Mouse (Mus musculus): ENCODE results near the gene Slc25a34. TPM values are rescaled to one million over a fixed set of nuclear protein-coding genes. Genes with fewer than 3 reads are reported as not detected.

The Slc25a34 gene
- polyA plus RNA-seq, 1 experiment from 2014 or later = 0.10 TPM

DNA sequence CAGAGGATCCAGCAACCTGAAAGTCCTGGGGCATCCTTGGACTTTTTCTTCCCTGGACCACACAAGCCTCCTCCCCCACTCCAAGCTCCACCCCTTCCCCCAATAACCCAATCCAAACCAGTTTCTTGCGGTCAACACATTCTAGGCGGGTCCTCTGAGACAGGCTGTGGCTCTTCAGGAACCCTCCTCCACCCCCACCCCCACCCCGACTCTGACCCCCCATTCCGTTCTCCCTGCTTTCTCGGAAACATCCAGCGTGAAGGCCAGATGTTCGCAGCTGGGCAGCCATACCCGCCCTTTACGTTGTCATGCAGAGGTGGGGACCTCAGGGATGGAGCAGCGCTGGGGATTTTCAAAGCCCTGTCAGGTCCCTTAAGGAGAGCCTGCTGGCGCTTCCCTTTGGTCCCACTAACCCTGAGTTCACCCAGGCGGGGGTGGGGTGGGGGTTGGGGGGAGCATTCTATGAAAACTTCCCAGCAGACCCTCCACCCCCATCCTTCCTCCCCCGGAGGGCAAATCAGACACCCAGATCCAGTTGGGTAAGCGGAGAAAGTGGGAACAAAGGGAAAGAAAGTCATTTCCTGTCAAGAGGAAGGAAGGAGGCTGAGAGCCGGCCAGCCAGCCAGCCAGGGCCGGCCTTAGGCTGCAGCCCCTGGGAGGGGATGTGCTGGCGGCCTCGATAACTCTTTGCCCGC is 25.3 kb downstream of the Slc25a34 start:
- H3K9me3 ChIP-seq (replicated peaks) = no peaks in the 10 kb centered on the region
- H3K4me3 ChIP-seq (replicated peaks) = peak overlapping the region; percentile 63
- 2% methylated on average over 19 of the region's 19 CpGs for WGBS
- H3K9ac ChIP-seq (replicated peaks) = peak overlapping the region; percentile 60
- peaks cover 28% of the 10 kb centered on the region for H3K4me1 ChIP-seq
- ATAC-seq (ENCODE audit: low FRiP score) = no peak
- peak overlapping the region; percentile 54 for H3K27ac ChIP-seq (replicated peaks)
- peaks cover 4% of the 10 kb centered on the region; the same call in 1 of the 2 replicates for H3K27me3 ChIP-seq (replicated peaks)
- peaks cover 10% of the 10 kb centered on the region; the same call in 1 of the 2 replicates for H3K36me3 ChIP-seq
- H3K4me2 ChIP-seq = peak overlapping the region; percentile 96

DNA sequence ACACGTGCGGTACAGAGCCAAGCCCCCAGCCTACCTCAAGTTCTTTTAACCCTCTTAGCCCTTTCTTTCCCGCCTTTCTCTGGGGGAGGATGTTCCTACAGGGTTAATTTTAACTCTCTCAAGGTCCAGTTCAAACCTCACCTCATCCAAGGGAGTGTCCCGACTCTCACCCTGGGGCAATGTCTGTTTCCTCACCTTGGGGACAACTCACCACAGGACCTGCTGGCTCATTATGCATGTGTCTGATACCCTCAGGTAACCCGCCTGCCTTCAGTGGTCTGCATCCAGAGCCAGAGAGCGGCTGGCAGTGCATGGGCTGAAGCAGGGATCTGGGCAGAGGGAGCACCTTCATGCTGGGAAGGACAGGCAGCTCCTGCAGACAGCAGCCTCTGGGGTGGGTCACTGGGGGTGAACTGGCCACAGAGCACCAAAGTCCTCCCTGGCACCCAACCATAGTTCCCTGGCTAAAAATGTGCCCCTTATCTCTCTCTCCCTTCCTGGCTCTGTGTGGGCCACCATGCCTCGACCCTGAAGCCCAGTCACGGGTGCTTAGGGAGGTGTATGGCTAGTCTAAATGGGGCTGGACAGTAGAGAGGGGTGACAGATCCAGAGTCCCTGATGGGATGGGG is 26.8 kb downstream of the Slc25a34 start:
- no peaks in the 10 kb centered on the region for H3K9me3 ChIP-seq (replicated peaks)
- H3K4me1 ChIP-seq = peaks cover 28% of the 10 kb centered on the region
- ATAC-seq (ENCODE audit: low FRiP score) = no peak
- H3K27ac ChIP-seq (replicated peaks) = no peak overlapping the region
- H3K4me2 ChIP-seq = no peak overlapping the region
- WGBS = 93% methylated on average over 8 of the region's 8 CpGs
- H3K36me3 ChIP-seq = peaks cover 15% of the 10 kb centered on the region; the same call in 1 of the 2 replicates
- no peak overlapping the region for H3K4me3 ChIP-seq (replicated peaks)
- no peak overlapping the region for H3K9ac ChIP-seq (replicated peaks)
- peaks cover 4% of the 10 kb centered on the region; the same call in 1 of the 2 replicates for H3K27me3 ChIP-seq (replicated peaks)

DNA sequence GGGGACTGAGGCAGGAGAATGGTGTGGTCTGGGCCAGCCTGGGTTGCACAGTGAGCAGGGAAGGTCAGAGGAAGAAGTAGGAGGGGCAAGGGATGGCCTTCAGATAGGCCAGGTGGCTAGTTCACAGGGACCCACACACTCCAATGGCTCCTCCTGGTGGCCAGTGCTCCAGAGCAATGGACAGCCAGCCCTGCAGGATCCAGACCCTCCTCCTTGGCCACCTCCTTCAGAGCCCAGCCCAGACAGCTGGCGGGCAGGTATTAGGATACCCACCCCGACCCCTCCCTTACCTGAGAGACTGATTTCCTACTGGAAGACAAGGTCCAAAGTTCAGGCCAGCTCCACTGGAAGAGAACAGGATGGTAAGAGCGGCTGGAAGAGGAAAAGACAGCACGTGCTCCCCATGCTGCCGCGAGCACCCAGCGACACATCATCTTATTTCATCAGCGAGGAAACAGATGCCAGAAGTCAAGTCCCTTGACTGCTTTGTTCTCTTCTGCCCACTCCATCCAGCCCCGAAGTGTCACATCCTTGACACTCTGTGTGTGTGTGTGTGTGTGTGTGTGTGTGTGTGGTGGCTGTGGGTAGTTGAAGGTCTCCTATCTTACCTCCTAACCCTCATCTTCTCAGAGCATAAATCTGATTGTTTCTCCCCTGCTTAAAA is 27.9 kb downstream of the Slc25a34 start:
- no peak for ATAC-seq (ENCODE audit: low FRiP score)
- 80% methylated on average over 9 of the region's 9 CpGs for WGBS
- Histone ChIP-seq H3K9me3 (replicated peaks) (no peaks in the 10 kb centered on the region), H3K9ac (replicated peaks) (no peak overlapping the region), H3K36me3 (peaks cover 15% of the 10 kb centered on the region; the same call in 1 of the 2 replicates), H3K4me3 (replicated peaks) (no peak overlapping the region), H3K27me3 (replicated peaks) (peaks cover 4% of the 10 kb centered on the region; the same call in 1 of the 2 replicates), H3K4me1 (peaks cover 28% of the 10 kb centered on the region), H3K27ac (replicated peaks) (no peak overlapping the region), H3K4me2 (no peak overlapping the region)

DNA sequence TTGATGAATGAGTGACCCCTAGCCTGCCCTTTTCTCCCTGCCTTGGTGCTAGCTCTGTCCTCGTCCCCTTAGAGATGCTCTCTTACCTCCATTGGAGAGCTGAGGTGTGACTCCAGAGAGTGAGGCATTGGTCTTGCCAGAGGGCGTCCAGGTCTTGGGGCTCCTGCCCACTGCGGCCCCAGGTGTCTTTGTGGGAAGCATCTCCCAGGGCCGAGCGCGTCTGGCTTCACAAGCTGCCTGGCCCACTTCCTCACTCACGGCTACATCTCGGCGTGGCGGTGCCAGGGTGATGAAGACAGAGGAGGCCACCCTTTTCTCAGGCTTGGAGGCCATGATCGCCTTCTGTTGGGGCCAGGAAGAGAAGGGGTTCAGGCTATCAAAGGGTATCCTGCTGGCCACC is 28.5 kb downstream of the Slc25a34 start:
- H3K9me3 ChIP-seq (replicated peaks) = no peaks in the 10 kb centered on the region
- WGBS = 94% methylated on average over 11 of the region's 11 CpGs
- no peak for ATAC-seq (ENCODE audit: low FRiP score)
- H3K4me2 ChIP-seq = no peak overlapping the region
- no peak overlapping the region for H3K4me3 ChIP-seq (replicated peaks)
- H3K4me1 ChIP-seq = peaks cover 22% of the 10 kb centered on the region
- no peak overlapping the region for H3K9ac ChIP-seq (replicated peaks)
- H3K27ac ChIP-seq (replicated peaks) = no peak overlapping the region
- H3K36me3 ChIP-seq = peaks cover 15% of the 10 kb centered on the region
- peaks cover 4% of the 10 kb centered on the region; the same call in 1 of the 2 replicates for H3K27me3 ChIP-seq (replicated peaks)

GRCm38 (mm10) chr4:141591547-141591946 is 32.1 kb downstream of the Slc25a34 start:
- Histone ChIP-seq H3K4me2 (no peak overlapping the region), H3K9me3 (replicated peaks) (no peaks in the 10 kb centered on the region), H3K4me3 (replicated peaks) (no peak overlapping the region), H3K9ac (replicated peaks) (no peak overlapping the region), H3K4me1 (no peaks in the 10 kb centered on the region), H3K27me3 (replicated peaks) (no peaks in the 10 kb centered on the region), H3K36me3 (peaks cover 26% of the 10 kb centered on the region), H3K27ac (replicated peaks) (no peak overlapping the region)
- 28% methylated on average over 3 of the region's 3 CpGs for WGBS
- no peak for ATAC-seq (ENCODE audit: low FRiP score)

GRCm38 (mm10) chr4:141583919-141584318 is 39.7 kb downstream of the Slc25a34 start:
- peaks cover 24% of the 10 kb centered on the region for H3K36me3 ChIP-seq
- H3K9ac ChIP-seq (replicated peaks) = no peak overlapping the region
- no peak overlapping the region for H3K4me3 ChIP-seq (replicated peaks)
- WGBS = 91% methylated on average over 8 of the region's 8 CpGs
- ATAC-seq (ENCODE audit: low FRiP score) = no peak
- no peaks in the 10 kb centered on the region for H3K4me1 ChIP-seq
- no peak overlapping the region for H3K27ac ChIP-seq (replicated peaks)
- H3K4me2 ChIP-seq = no peak overlapping the region
- no peaks in the 10 kb centered on the region for H3K9me3 ChIP-seq (replicated peaks)
- no peaks in the 10 kb centered on the region for H3K27me3 ChIP-seq (replicated peaks)

DNA sequence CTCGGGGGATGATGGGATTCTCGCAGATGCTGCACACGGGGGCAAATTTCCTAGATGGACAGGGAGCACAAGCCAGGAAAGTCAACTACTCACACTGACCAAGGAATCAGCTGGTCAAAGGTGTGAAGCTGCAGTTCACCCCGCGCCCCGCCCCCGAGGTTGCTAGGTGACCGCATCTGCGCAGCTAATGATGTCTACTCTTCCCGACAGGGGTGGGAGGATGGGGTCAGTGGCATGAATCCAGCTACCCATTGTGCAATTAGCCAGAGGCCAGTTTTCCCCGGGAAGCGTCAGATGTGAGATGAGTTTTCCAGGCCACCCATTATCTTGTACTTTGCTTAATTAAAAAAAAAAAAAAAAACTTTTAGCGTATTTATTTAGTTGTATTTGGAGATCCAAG is 42.6 kb downstream of the Slc25a34 start:
- H3K36me3 ChIP-seq = peaks cover 22% of the 10 kb centered on the region

GRCm38 (mm10) chr4:141578833-141579232 is 44.8 kb downstream of the Slc25a34 start:
- Histone ChIP-seq H3K4me1 (no peaks in the 10 kb centered on the region), H3K27me3 (replicated peaks) (no peaks in the 10 kb centered on the region), H3K9me3 (replicated peaks) (no peaks in the 10 kb centered on the region), H3K4me2 (no peak overlapping the region), H3K4me3 (replicated peaks) (no peak overlapping the region), H3K27ac (replicated peaks) (no peak overlapping the region), H3K9ac (replicated peaks) (no peak overlapping the region), H3K36me3 (peaks cover 14% of the 10 kb centered on the region)
- ATAC-seq (ENCODE audit: low FRiP score) = no peak
- 77% methylated on average over 3 of the region's 3 CpGs for WGBS

More for the DNA sequence above, 42.6 kb downstream of the Slc25a34 start:
- Histone ChIP-seq H3K27me3 (replicated peaks) (no peaks in the 10 kb centered on the region), H3K9me3 (replicated peaks) (no peaks in the 10 kb centered on the region), H3K4me3 (replicated peaks) (no peak overlapping the region), H3K4me1 (no peaks in the 10 kb centered on the region), H3K4me2 (no peak overlapping the region), H3K9ac (replicated peaks) (no peak overlapping the region), H3K27ac (replicated peaks) (no peak overlapping the region)
- ATAC-seq (ENCODE audit: low FRiP score) = no peak
- 75% methylated on average over 13 of the region's 13 CpGs for WGBS

- 97% methylated on average over 7 of the region's 7 CpGs for WGBS
- Histone ChIP-seq H3K4me3 (replicated peaks) (no peak overlapping the region), H3K27ac (replicated peaks) (no peak overlapping the region), H3K9ac (replicated peaks) (no peak overlapping the region), H3K27me3 (replicated peaks) (no peaks in the 10 kb centered on the region), H3K9me3 (replicated peaks) (no peaks in the 10 kb centered on the region), H3K36me3 (peaks cover 10% of the 10 kb centered on the region), H3K4me2 (no peak overlapping the region), H3K4me1 (no peaks in the 10 kb centered on the region)
- no peak for ATAC-seq (ENCODE audit: low FRiP score)
Measured at GRCm38 (mm10) chr4:141576877-141577276, 46.7 kb downstream of the Slc25a34 start.

- no peaks in the 10 kb centered on the region for H3K9me3 ChIP-seq (replicated peaks)
- H3K27me3 ChIP-seq (replicated peaks) = no peaks in the 10 kb centered on the region
- no peak for ATAC-seq (ENCODE audit: low FRiP score)
- H3K9ac ChIP-seq (replicated peaks) = no peak overlapping the region
- peaks cover 10% of the 10 kb centered on the region for H3K36me3 ChIP-seq
- 81% methylated on average over 11 of the region's 11 CpGs for WGBS
- no peak overlapping the region for H3K27ac ChIP-seq (replicated peaks)
- H3K4me2 ChIP-seq = no peak overlapping the region
- H3K4me1 ChIP-seq = no peaks in the 10 kb centered on the region
- H3K4me3 ChIP-seq (replicated peaks) = no peak overlapping the region
Measured at GRCm38 (mm10) chr4:141576404-141576803, 47.2 kb downstream of the Slc25a34 start.

DNA sequence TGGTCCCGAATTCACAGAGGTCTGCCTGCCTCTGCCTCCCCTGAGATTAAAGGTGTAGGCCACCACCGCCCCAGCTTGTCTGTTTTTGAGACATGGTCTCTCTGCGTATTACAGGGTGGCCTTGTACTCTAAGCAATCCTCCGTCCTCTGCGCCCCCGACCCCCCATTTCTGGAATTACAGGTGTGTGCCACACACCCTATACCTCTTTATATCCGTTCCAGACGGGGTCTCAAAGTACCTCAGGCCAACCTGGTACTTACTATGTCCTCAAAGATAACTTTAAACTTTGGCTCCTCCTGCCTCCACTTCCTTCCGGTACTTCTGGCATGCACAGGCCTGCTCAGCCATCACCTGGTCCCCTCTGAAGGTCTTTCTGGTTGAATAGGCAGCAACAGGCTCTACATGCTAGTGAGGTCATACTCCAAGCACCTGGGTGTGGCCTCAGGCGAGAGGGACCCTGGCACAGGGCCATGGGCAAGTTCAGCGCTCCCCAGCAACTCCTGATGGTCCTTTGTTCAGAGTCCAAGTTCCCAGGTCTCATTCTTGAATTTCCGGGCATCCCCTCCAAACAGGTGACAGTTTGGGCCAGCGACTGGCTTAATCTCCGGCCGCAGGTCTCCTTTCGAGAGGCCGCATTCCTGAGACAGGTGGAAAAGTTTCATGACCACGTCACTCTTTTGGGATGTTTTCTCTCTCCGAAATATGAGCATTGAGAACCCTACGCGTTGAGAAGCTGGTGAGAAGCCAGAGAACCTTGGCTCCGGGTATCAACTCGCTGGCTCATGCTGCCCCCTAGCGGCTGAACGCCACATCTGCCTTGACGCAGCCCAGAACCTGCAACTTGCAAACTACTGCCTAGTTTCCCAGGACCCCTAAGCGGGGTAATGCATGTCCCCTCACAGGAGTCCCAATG is 48.6 kb downstream of the Slc25a34 start:
- no peak overlapping the region for H3K27ac ChIP-seq (replicated peaks)
- 0 out of 2 replicates have a peak, but pooled peaks cover 6% of the 10 kb centered on the region for H3K36me3 ChIP-seq
- WGBS = 44% methylated on average over 27 of the region's 27 CpGs
- H3K4me2 ChIP-seq = peak overlapping the region; percentile 31
- H3K9me3 ChIP-seq (replicated peaks) = no peaks in the 10 kb centered on the region
- no peaks in the 10 kb centered on the region for H3K4me1 ChIP-seq
- H3K9ac ChIP-seq (replicated peaks) = no peak overlapping the region
- no peaks in the 10 kb centered on the region for H3K27me3 ChIP-seq (replicated peaks)
- no peak overlapping the region for H3K4me3 ChIP-seq (replicated peaks)
- ATAC-seq (ENCODE audit: low FRiP score) = peak; percentile 63; the same call in 1 of the 2 replicates

Data from neural tube, embryonic 15.5 days (tissue).